Mouse (Mus musculus) hindbrain, embryonic 14.5 days (tissue): Measurements from ENCODE around the gene Ulk2. TPM values are rescaled to one million over a fixed set of nuclear protein-coding genes. Genes with fewer than 3 reads are reported as not detected.
"Not testable (repeated sequence)": the region's sequence is repeated elsewhere in the genome, so short reads cannot be mapped to it uniquely, and the experiment has no call there.

Experiments
- ATAC-seq: fragments of 200-750 bp; cut with Nextera tagmentation; 2 replicates; pipeline ENCODE4 v1.8.0; 2017; ENCODE audit warnings: moderate number of reproducible peaks, mild to moderate bottlenecking, moderate TSS enrichment, moderate library complexity; ENCODE audit not compliant: low FRiP score
- DNase-seq: peaks from one replicate; pipeline ENCODE4 v3.0.0-alpha.2; 2015; ENCODE audit warnings: low spot score
- H3K27ac ChIP-seq: fragments of 300-500 bp; sonication (generic); 2 replicates; pipeline ENCODE4 v1.5.1; 2014; ENCODE audit warnings: mild to moderate bottlenecking, moderate library complexity
- H3K27me3 ChIP-seq: fragments of 300-500 bp; sonication (generic); 2 replicates; pipeline ENCODE4 v1.6.1; 2014; ENCODE audit warnings: mild to moderate bottlenecking, low read length, mixed read lengths; ENCODE audit not compliant: control insufficient read depth, insufficient read depth
- H3K36me3 ChIP-seq: fragments of 300-500 bp; sonication (generic); replicated peaks from 2 replicates; pipeline ENCODE4 v1.6.1; 2014; ENCODE audit not compliant: control insufficient read depth, insufficient read depth
- H3K4me1 ChIP-seq: fragments of 300-500 bp; sonication (generic); replicated peaks from 2 replicates; pipeline ENCODE4 v1.6.1; 2014; ENCODE audit warnings: antibody characterized with exemption, low read length, mixed read lengths; ENCODE audit not compliant: control insufficient read depth, insufficient read depth
- H3K4me2 ChIP-seq: fragments of 300-500 bp; sonication (generic); replicated peaks from 2 replicates; pipeline ENCODE4 v1.6.1; 2014; ENCODE audit warnings: mild to moderate bottlenecking, moderate library complexity
- H3K4me3 ChIP-seq: fragments of 300-500 bp; sonication (generic); replicated peaks from 2 replicates; pipeline ENCODE4 v1.5.1; 2014; ENCODE audit warnings: mild to moderate bottlenecking, low read length
- H3K9ac ChIP-seq: fragments of 300-500 bp; sonication (generic); 2 replicates; pipeline ENCODE4 v1.6.1; 2014
- H3K9me3 ChIP-seq: fragments of 300-500 bp; sonication (generic); 2 replicates; pipeline ENCODE4 v1.6.1; 2016; ENCODE audit warnings: low read length; ENCODE audit not compliant: control insufficient read depth
- WGBS: fragments of 180-500 bp; shearing (Covaris S2); extraction: QIAGEN DNeasy Blood & Tissue Kit; methylation state at CpG from one replicate; pipeline ENCODE4 v1.1.7; 2014; 5-methylcytosine and 5-hydroxymethylcytosine counted together
- polyA plus RNA-seq: library from polyadenylated mRNA; unstranded; fragments of >200 nt; fragmentation: Nextera tagmentation; extraction: Ambion mirVana; gene quantifications from 2 replicates; pipeline ENCODE4 v1.2.1, GENCODE M21; 2014

Ulk2 gene
- polyA plus RNA-seq, 1 experiment from 2014 or later = 56.9 TPM

DNA sequence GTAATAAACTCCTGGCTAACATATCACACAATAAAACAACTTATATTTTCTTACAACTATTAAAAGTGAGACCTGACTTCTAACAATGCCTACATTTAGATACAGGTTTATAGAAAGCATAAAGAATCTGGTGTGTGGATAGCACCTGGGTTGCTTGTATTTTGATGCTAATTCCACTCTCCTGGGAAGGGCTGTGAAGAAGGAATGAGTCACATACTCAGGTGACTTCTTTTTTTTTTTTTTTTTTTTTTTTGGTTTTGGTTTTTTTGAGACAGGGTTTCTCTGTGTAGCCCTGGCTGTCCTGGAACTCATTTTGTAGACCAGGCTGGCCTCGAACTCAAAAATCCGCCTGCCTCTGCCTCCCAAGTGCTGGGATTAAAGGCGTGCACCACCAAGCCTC lies 72.3 kb downstream of the Ulk2 start:
- peaks cover 78% of the 10 kb centered on the region for H3K36me3 ChIP-seq
- H3K4me3 ChIP-seq, ATAC-seq, H3K4me2 ChIP-seq, H3K9ac ChIP-seq, H3K9me3 ChIP-seq, H3K27ac ChIP-seq, H3K4me1 ChIP-seq, H3K27me3 ChIP-seq, DNase-seq: not testable (repeated sequence)
- 97% methylated on average over 3 of the region's 3 CpGs for WGBS

DNA sequence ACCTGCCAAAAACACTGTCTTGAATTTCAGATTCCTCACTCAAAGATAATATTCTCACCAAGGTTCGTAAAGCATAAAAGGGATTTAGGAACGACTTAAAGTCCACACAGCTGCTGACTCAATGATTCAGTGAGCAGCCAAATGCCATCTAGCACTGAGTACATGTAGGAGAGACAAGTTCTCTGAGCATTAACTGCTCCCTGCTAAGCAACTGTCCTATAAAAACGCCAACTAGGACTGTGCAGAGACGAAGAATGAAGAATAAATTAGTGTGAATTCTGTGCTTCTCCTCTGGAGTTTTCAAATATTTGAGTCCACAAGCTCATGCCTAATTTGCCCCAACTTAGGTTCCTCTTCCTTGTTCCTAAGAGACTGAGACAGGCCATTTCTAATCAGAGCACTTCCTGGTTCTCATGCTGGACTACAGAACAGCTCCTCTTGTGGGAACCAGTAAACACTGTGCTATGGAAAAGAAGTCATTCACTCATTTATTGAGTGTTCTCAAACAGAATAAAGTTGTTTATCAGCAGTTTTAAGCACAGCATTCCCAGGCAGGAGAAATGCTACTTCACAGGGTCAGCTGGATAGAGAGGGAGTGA lies 80.2 kb downstream of the Ulk2 start:
- peaks cover 57% of the 10 kb centered on the region for H3K36me3 ChIP-seq
- H3K27ac ChIP-seq = no peak overlapping the region
- WGBS = 89% methylated on average over 4 of the region's 4 CpGs
- no peak overlapping the region for H3K4me3 ChIP-seq
- H3K9me3 ChIP-seq = no peaks in the 10 kb centered on the region
- ATAC-seq (no peak), DNase-seq (no peak)
- no peak overlapping the region for H3K4me2 ChIP-seq
- no peaks in the 10 kb centered on the region for H3K27me3 ChIP-seq
- no peak overlapping the region for H3K9ac ChIP-seq
- no peaks in the 10 kb centered on the region for H3K4me1 ChIP-seq

DNA sequence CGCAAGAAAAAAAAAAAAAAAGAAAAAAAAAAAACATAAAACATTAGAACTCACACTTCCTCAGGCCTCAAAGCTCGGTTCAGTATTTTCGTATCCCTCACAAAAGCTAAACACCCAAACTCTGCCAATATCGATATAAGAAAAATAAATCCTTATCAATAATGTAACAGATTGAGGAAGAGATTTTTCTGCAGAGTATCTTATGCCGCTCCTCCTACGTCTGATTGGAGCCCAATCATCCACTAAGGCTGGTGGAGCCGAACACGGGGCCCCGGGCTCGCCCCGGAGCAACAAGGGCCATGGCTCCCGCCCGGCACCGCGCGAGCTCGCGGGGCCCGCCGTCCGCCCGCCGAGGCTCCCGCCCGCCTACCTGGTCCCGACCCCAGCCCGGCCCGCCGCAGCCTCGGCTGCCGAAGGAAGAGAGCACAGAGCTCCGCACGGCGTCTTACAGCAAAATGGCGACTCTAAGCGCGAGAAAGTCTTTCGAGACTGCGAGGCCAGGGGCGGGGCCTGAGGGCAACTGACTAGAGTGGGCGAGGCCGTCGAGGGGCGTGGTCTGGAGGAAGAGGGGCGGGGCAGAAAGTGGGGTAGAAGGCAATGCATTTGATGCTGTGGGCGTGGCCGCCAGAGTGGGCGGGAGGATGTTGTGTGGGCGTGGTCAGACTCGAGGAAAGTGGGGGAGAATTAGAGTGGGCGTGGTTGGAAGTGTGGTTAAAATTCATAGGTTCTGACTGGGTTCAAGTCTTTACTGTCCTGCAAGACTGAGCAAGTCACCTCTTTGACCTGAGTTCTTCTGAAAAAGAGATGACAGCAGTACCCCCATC lies 93.1 kb downstream of the Ulk2 start, which contains the start of gene Prpsap2:
Gene Prpsap2 (minus strand): TSS at position 505 of the 824 bp plus-strand sequence.
- no peaks in the 10 kb centered on the region for H3K9me3 ChIP-seq
- H3K4me3 ChIP-seq = peak within 1 kb of the TSS; percentile 51
- peak; percentile 95 for DNase-seq
- peaks cover 14% of the 10 kb centered on the region for H3K4me1 ChIP-seq
- ATAC-seq = peak; percentile 93
- peak within 1 kb of the TSS; percentile 83 for H3K27ac ChIP-seq
- H3K27me3 ChIP-seq = no peaks in the 10 kb centered on the region
- peak within 1 kb of the TSS; percentile 79 for H3K4me2 ChIP-seq
- H3K36me3 ChIP-seq = peaks cover 5% of the 10 kb centered on the region
- under 1% methylated on average over 51 of the region's 51 CpGs for WGBS
- peak within 1 kb of the TSS; percentile 66 for H3K9ac ChIP-seq

DNA sequence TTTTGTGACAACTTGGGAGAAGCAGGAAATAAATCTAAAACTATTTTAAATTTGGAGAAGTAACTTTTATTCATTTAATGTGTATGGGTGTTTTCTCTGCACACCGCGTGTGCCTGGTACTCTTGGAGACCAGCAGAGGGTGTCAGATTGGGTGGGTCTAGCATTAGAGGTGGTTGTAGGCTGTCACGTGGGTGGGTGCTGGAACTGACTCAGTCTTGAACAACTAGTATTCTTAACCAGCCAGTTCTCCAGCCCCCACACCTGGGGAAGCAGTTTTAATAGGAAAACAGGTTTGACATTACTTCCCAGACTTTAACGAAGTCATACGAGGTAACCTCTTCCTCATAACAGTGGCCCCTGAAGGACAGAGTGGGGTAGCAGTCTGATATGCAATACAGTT lies 94.4 kb downstream of the Ulk2 start:
- H3K4me3 ChIP-seq = peak overlapping the region; percentile 51
- 0 out of 2 replicates have a peak overlapping the region, but pooled peaks have one; percentile 66 for H3K9ac ChIP-seq
- H3K9me3 ChIP-seq = no peaks in the 10 kb centered on the region
- 75% methylated on average over 5 of the region's 5 CpGs for WGBS
- no peaks in the 10 kb centered on the region for H3K27me3 ChIP-seq
- peak overlapping the region; percentile 79 for H3K4me2 ChIP-seq
- no peak for DNase-seq
- peaks cover 18% of the 10 kb centered on the region for H3K36me3 ChIP-seq
- no peak overlapping the region for H3K27ac ChIP-seq
- H3K4me1 ChIP-seq = peaks cover 14% of the 10 kb centered on the region
- ATAC-seq = no peak

DNA sequence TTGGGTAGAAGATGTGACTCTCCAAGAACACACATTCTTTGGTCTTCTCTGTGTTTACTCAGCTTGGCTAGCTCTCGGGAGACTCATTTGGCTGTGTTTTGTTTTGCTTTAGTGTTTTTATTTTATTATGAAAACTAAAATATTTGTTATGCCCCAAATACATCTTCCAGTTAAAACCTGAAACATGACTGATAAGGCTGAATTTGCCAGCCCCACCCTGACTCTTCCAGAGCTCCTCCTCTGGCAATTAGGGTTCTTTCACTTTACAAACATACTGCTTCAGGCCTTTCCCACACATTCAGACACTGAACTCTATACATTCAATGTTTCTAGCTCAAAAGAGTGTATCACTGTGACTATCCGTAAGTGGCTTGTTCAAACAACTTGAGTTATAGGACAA lies 97.7 kb downstream of the Ulk2 start:
- Histone ChIP-seq H3K9me3 (no peaks in the 10 kb centered on the region), H3K9ac (no peak overlapping the region), H3K4me2 (no peak overlapping the region), H3K36me3 (peaks cover 50% of the 10 kb centered on the region), H3K4me3 (no peak overlapping the region), H3K4me1 (peaks cover 14% of the 10 kb centered on the region), H3K27ac (no peak overlapping the region), H3K27me3 (no peaks in the 10 kb centered on the region)
- WGBS = 94% methylated on average over 2 of the region's 2 CpGs
- no peak for DNase-seq
- ATAC-seq = no peak

DNA sequence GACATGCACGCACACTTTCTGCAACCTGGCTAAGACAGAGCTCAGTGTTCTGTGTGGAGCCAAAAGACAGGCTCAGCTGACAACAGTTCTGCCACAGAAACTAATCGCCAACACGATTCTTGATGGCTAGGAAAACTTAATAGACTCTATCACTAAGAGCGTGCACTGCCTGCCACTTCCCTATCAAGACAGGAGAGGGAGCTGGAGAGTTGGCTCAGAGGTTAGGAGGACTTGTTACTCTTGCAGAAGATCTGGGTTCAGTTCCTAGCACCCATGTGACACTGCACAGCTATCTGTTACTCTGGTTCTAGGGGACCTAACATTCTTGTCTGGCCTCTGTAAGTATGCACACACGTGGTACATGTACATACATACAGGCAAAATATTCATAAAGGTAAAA lies 103.3 kb downstream of the Ulk2 start:
- peaks cover 93% of the 10 kb centered on the region for H3K36me3 ChIP-seq
- H3K9me3 ChIP-seq = no peaks in the 10 kb centered on the region

DNA sequence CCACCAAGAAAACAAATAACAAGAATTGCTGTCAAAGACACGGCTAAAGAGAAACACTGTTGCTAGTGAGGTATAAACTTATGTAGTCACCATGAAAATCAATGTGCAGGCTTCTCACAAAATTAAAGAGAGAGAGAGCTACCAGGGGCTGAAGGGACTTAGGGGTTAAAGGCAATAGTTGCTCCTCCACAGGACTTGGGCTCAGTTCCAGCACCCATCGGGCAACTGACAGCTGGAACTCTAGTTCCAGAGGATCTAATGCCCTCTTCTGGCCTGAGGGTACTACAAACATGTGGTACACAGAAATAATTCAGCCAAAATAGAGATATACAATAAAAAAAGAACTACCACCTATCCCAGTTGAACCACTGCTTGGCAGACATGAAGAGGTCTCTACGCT lies 107.7 kb downstream of the Ulk2 start:
- H3K27me3 ChIP-seq = no peaks in the 10 kb centered on the region
- no peak overlapping the region for H3K9ac ChIP-seq
- no peaks in the 10 kb centered on the region for H3K9me3 ChIP-seq
- no peak overlapping the region for H3K4me2 ChIP-seq
- H3K4me3 ChIP-seq = no peak overlapping the region
- 75% methylated on average over 3 of the region's 3 CpGs for WGBS
- H3K36me3 ChIP-seq = peaks cover 94% of the 10 kb centered on the region
- H3K27ac ChIP-seq = no peak overlapping the region
- ATAC-seq (no peak), DNase-seq (no peak)
- no peaks in the 10 kb centered on the region for H3K4me1 ChIP-seq

More for the DNA sequence above, 103.3 kb downstream of the Ulk2 start:
- no peak overlapping the region for H3K4me3 ChIP-seq
- WGBS = 78% methylated on average over 5 of the region's 5 CpGs
- H3K4me2 ChIP-seq = no peak overlapping the region
- H3K27me3 ChIP-seq = no peaks in the 10 kb centered on the region
- no peak overlapping the region for H3K9ac ChIP-seq
- ATAC-seq (no peak), DNase-seq (no peak)
- H3K27ac ChIP-seq = no peak overlapping the region
- no peaks in the 10 kb centered on the region for H3K4me1 ChIP-seq

DNA sequence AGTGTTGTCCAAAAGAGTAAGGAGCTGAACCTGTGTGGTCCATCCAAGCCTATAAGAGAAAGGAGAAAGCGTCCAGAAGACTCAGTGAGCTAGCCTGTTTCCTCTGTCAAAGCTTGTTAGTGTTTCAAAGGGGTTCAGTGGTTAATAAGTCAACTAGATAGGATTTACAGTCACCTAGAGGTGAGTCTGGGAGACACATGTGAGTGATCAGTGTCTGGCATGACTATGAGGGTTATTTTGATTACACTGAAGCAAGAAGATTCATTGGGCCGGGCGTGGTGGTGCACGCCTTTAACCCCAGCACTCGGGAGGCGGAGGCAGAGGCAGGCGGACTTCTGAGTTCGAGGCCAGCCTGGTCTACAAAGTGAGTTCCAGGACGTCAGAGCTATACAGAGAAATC lies 109.1 kb downstream of the Ulk2 start:
- H3K9me3 ChIP-seq = no peaks in the 10 kb centered on the region
- H3K36me3 ChIP-seq = peaks cover 94% of the 10 kb centered on the region
- no peak for DNase-seq
- H3K4me1 ChIP-seq = no peaks in the 10 kb centered on the region
- no peak for ATAC-seq
- no peak overlapping the region for H3K27ac ChIP-seq
- no peaks in the 10 kb centered on the region for H3K27me3 ChIP-seq
- no peak overlapping the region for H3K9ac ChIP-seq
- no peak overlapping the region for H3K4me2 ChIP-seq
- WGBS = 96% methylated on average over 9 of the region's 9 CpGs
- H3K4me3 ChIP-seq = no peak overlapping the region

DNA sequence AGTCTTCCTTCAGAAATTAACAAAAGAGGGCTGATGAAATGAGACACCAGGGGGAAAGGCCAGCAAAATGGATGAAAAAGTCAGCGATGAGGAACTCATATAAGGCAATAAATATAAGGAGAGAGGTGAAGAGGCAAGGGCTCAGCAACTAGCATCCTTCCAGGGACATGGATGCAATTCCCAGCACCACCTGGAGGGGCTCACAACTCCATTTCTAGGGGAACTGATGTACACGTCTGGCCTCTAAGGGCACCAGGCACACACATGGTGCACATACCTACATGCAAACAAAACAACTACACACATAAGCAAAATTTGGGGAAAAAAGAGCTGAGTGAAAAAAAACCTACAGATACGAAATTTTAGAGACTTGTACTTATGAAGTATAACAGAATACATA lies 110.4 kb downstream of the Ulk2 start:
- Histone ChIP-seq H3K27ac (no peak overlapping the region), H3K36me3 (peaks cover 94% of the 10 kb centered on the region), H3K9me3 (no peaks in the 10 kb centered on the region), H3K4me3 (no peak overlapping the region), H3K4me1 (no peaks in the 10 kb centered on the region), H3K27me3 (no peaks in the 10 kb centered on the region), H3K4me2 (no peak overlapping the region), H3K9ac (no peak overlapping the region)
- DNase-seq = no peak
- ATAC-seq = no peak
- WGBS = 73% methylated on average over 3 of the region's 3 CpGs
